Comparison of ENCODE assay signal across 27 mouse cellular contexts in the genomic region with DNA sequence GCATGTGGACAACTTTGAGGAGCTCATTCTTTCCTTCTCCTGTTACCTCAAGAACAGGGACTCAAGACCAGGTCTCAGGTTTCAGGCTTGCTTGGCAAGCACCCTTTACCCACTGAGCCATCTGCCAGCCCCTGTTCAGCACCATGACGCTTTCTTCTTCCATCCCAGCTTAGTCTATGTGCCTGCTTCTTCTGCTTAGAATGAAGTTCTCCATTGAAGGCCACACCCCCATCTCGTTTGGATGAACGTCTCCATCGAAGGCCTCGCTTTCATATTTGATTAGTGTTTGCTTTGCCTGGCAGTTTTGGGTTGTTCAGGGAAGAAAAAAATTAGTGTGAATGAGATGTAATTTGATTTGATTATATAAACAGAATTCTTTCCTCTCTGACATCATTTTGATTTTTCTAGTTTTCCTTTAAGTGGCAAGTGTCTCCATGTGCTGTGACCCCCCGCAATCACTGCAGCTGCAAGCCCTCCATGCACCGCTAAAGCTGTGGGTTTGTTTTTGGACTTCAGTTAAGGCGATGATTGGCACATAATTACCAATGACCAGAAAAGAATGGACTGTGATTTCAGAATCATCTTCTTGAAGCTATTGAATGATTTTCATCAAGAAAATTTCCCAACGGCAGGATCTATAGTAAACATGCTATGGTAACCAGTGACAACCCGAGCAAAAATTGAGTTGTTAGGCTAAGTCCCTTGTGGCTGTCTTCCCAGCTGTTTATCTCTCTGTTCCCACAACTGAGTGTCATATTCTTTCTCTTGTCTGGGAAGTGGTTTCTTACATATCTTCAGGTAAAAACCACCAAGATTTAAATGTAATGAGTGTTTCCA.
DNase-seq lines count a peak whose midpoint lies in the region; ATAC-seq and TF ChIP-seq lines count a peak whose summit lies in the region.
"Had no signal": no experiment of that assay in that cellular context is flagged by ENCODE, and none has a peak within 500 bp of the region (broad histone marks: within the 10 kb centered on the region; RNA-seq: fewer than 3 reads in every experiment).

No protein-coding gene starts in this region.

- H3K4me1 ChIP-seq in embryonic facial prominence, embryonic 14.5 days (ENCODE audit: control insufficient read depth, insufficient read depth, low read length), result no peaks in the 10 kb centered on the region
- H3K4me1 ChIP-seq in embryonic facial prominence, embryonic 10.5 days, result no peaks in the 10 kb centered on the region
- no peaks in the 10 kb centered on the region for H3K4me1 ChIP-seq in forebrain, embryonic 15.5 days
- no peaks in the 10 kb centered on the region for H3K4me1 ChIP-seq in forebrain, embryonic 10.5 days
- H3K4me1 ChIP-seq in forebrain, postnatal 0 days (ENCODE audit: insufficient read depth), result no peaks in the 10 kb centered on the region
- no peaks in the 10 kb centered on the region for H3K4me1 ChIP-seq in hindbrain, embryonic 12.5 days
- H3K4me1 ChIP-seq: hindbrain, embryonic 13.5 days; kidney, embryonic 15.5 days had no signal

- no peak overlapping the region for H3K4me3 ChIP-seq in embryonic facial prominence, embryonic 14.5 days (ENCODE audit: low read depth, low read length)
- no peak overlapping the region for H3K4me3 ChIP-seq in embryonic facial prominence, embryonic 10.5 days
- no peak overlapping the region for H3K4me3 ChIP-seq in forebrain, embryonic 15.5 days
- no peak overlapping the region for H3K4me3 ChIP-seq in forebrain, embryonic 10.5 days
- no peak overlapping the region for H3K4me3 ChIP-seq in forebrain, postnatal 0 days (ENCODE audit: low read depth, low read length)
- H3K4me3 ChIP-seq in hindbrain, embryonic 12.5 days, result no peak overlapping the region
- H3K4me3 ChIP-seq: embryonic facial prominence, embryonic 12.5 days; erythroblast, embryonic 14.5 days; gastrocnemius, adult 2 months; hindbrain, embryonic 13.5 days; kidney, embryonic 15.5 days had no signal

- WGBS in embryonic facial prominence, embryonic 14.5 days, result 73% methylated on average over 10 of the region's 10 CpGs
- 86% methylated on average over 10 of the region's 10 CpGs for WGBS in embryonic facial prominence, embryonic 10.5 days
- WGBS in forebrain, embryonic 15.5 days, result 66% methylated on average over 10 of the region's 10 CpGs
- WGBS in forebrain, embryonic 10.5 days, result 88% methylated on average over 10 of the region's 10 CpGs
- WGBS in forebrain, postnatal 0 days, result 73% methylated on average over 10 of the region's 10 CpGs
- 82% methylated on average over 10 of the region's 10 CpGs for WGBS in hindbrain, embryonic 12.5 days

- H3K9ac ChIP-seq in embryonic facial prominence, embryonic 14.5 days (ENCODE audit: low read depth, low read length), result no peak overlapping the region
- H3K9ac ChIP-seq in forebrain, embryonic 15.5 days (replicated peaks), result no peak overlapping the region
- no peak overlapping the region for H3K9ac ChIP-seq in forebrain, postnatal 0 days
- H3K9ac ChIP-seq in hindbrain, embryonic 12.5 days, result no peak overlapping the region
- H3K9ac ChIP-seq: embryonic facial prominence, embryonic 12.5 days; hindbrain, embryonic 13.5 days; kidney, embryonic 15.5 days had no signal

- H3K27me3 ChIP-seq in embryonic facial prominence, embryonic 14.5 days (replicated peaks; ENCODE audit: control insufficient read depth, insufficient read depth, low read length), result no peaks in the 10 kb centered on the region
- H3K27me3 ChIP-seq in embryonic facial prominence, embryonic 10.5 days (replicated peaks; ENCODE audit: low read depth, poor library complexity, severe bottlenecking), result no peaks in the 10 kb centered on the region
- no peaks in the 10 kb centered on the region for H3K27me3 ChIP-seq in forebrain, embryonic 15.5 days
- H3K27me3 ChIP-seq in forebrain, embryonic 10.5 days (ENCODE audit: poor library complexity, severe bottlenecking), result no peaks in the 10 kb centered on the region
- H3K27me3 ChIP-seq in forebrain, postnatal 0 days (ENCODE audit: insufficient read depth, low read length), result no peaks in the 10 kb centered on the region
- no peaks in the 10 kb centered on the region for H3K27me3 ChIP-seq in hindbrain, embryonic 12.5 days
- H3K27me3 ChIP-seq: CH12.LX; embryonic facial prominence, embryonic 12.5 days; hindbrain, embryonic 13.5 days; kidney, embryonic 15.5 days; Patski had no signal

- TF ChIP-seq POLR2A in brain, embryonic 14.5 days (IDR thresholded peaks at IDR 0.05; ENCODE audit: borderline replicate concordance, extremely low read depth, insufficient read depth, insufficient read length, poor library complexity, severe bottlenecking), result no peak

- H3K27ac ChIP-seq in embryonic facial prominence, embryonic 14.5 days (replicated peaks; ENCODE audit: low read depth, low read length), result no peak overlapping the region
- H3K27ac ChIP-seq in embryonic facial prominence, embryonic 10.5 days (replicated peaks), result no peak overlapping the region
- no peak overlapping the region for H3K27ac ChIP-seq in forebrain, embryonic 15.5 days (replicated peaks)
- no peak overlapping the region for H3K27ac ChIP-seq in forebrain, embryonic 10.5 days
- H3K27ac ChIP-seq in forebrain, postnatal 0 days (ENCODE audit: low read depth, low read length), result no peak overlapping the region
- H3K27ac ChIP-seq in hindbrain, embryonic 12.5 days, result no peak overlapping the region
- H3K27ac ChIP-seq: embryonic facial prominence, embryonic 12.5 days; gastrocnemius, adult 2 months; hindbrain, embryonic 13.5 days; hindbrain, postnatal 0 days; kidney, embryonic 15.5 days had no signal

- no peak overlapping the region for H3K4me2 ChIP-seq in embryonic facial prominence, embryonic 14.5 days (ENCODE audit: low read depth, low read length)
- no peak overlapping the region for H3K4me2 ChIP-seq in forebrain, embryonic 15.5 days (replicated peaks)
- no peak overlapping the region for H3K4me2 ChIP-seq in forebrain, postnatal 0 days (ENCODE audit: low read depth)
- H3K4me2 ChIP-seq in hindbrain, embryonic 12.5 days (replicated peaks), result no peak overlapping the region
- H3K4me2 ChIP-seq: embryonic facial prominence, embryonic 12.5 days; heart, embryonic 11.5 days; hindbrain, embryonic 13.5 days; kidney, embryonic 15.5 days had no signal

- H3K9me3 ChIP-seq in embryonic facial prominence, embryonic 14.5 days (ENCODE audit: control insufficient read depth, low read length), result no peaks in the 10 kb centered on the region
- no peaks in the 10 kb centered on the region for H3K9me3 ChIP-seq in embryonic facial prominence, embryonic 10.5 days
- H3K9me3 ChIP-seq in forebrain, embryonic 15.5 days, result no peaks in the 10 kb centered on the region
- H3K9me3 ChIP-seq in forebrain, embryonic 10.5 days, result no peaks in the 10 kb centered on the region
- no peaks in the 10 kb centered on the region for H3K9me3 ChIP-seq in forebrain, postnatal 0 days (ENCODE audit: low read length)
- H3K9me3 ChIP-seq in hindbrain, embryonic 12.5 days (replicated peaks), result no peaks in the 10 kb centered on the region
- H3K9me3 ChIP-seq: embryonic facial prominence, embryonic 12.5 days; hindbrain, embryonic 13.5 days; kidney, embryonic 15.5 days had no signal

- peak; percentile 4 for DNase-seq in embryonic facial prominence, embryonic 14.5 days (ENCODE audit: low spot score)
- no peak for DNase-seq in embryonic facial prominence, embryonic 10.5 days (ENCODE audit: low spot score)
- no peak for DNase-seq in forebrain, embryonic 10.5 days (ENCODE audit: extremely low spot score, low spot score)
- peak; percentile 74 for DNase-seq in brain, embryonic 14.5 days (ENCODE audit: low read depth)
- DNase-seq in forebrain, postnatal 0 days, result peak; percentile 30
- DNase-seq in adrenal gland, adult 2 months, result no peak
- DNase-seq: adrenal gland, postnatal 14 days; B cell, adult 2 months; cerebellum, adult 11 months; cerebellum, adult 2 months; gastrocnemius, adult 2 months; gastrocnemius, postnatal 14 days; heart, adult 11 months; kidney, adult 2 months had no signal

- no peaks in the 10 kb centered on the region for H3K36me3 ChIP-seq in embryonic facial prominence, embryonic 14.5 days (ENCODE audit: control insufficient read depth, insufficient read depth, low read length)
- no peaks in the 10 kb centered on the region for H3K36me3 ChIP-seq in embryonic facial prominence, embryonic 10.5 days (replicated peaks)
- no peaks in the 10 kb centered on the region for H3K36me3 ChIP-seq in forebrain, embryonic 15.5 days
- H3K36me3 ChIP-seq in forebrain, embryonic 10.5 days (replicated peaks), result no peaks in the 10 kb centered on the region
- no peaks in the 10 kb centered on the region for H3K36me3 ChIP-seq in forebrain, postnatal 0 days (ENCODE audit: insufficient read depth)
- no peaks in the 10 kb centered on the region for H3K36me3 ChIP-seq in hindbrain, embryonic 12.5 days
- H3K36me3 ChIP-seq: embryonic facial prominence, embryonic 12.5 days; G1E; hindbrain, embryonic 13.5 days; kidney, embryonic 15.5 days had no signal

- no peak for ATAC-seq in embryonic facial prominence, embryonic 14.5 days (ENCODE audit: low read depth)
- 0 out of 2 replicates have a peak, but pooled peaks have one; percentile 57 for ATAC-seq in forebrain, embryonic 15.5 days (replicated peaks)
- peak; percentile 59 for ATAC-seq in forebrain, postnatal 0 days
- ATAC-seq in hindbrain, embryonic 12.5 days (ENCODE audit: low FRiP score), result no peak
- ATAC-seq: hindbrain, postnatal 0 days; inflammation-experienced regulatory T-cells, adult 6 months; intestine, postnatal 0 days; Patski had no signal

- TF ChIP-seq CTCF in brain, embryonic 14.5 days (IDR thresholded peaks at IDR 0.05; ENCODE audit: borderline replicate concordance, extremely low read depth, insufficient read depth, insufficient read length), result no peak
- TF ChIP-seq CTCF in forebrain, postnatal 0 days (IDR thresholded peaks at IDR 0.05; ENCODE audit: low read depth), result no peak

Comparison
In these comparisons a context has a peak if more than half of its experiments do, and no peak if none do; other contexts are left out.
1. DNase-seq: peak in embryonic facial prominence, embryonic 14.5 days (single experiment), brain, embryonic 14.5 days (single experiment) and forebrain, postnatal 0 days (single experiment); none in embryonic facial prominence, embryonic 10.5 days (single experiment), forebrain, embryonic 10.5 days (single experiment) and adrenal gland, adult 2 months (single experiment).
2. ATAC-seq: peak in forebrain, embryonic 15.5 days (single experiment) and forebrain, postnatal 0 days (single experiment); none in embryonic facial prominence, embryonic 14.5 days (single experiment) and hindbrain, embryonic 12.5 days (single experiment).